ENCODE assay signal across 10 mouse cellular contexts in genomic region chr4:132802171-132802637, GRCm38 (mm10). TPM values are rescaled to one million over a fixed set of nuclear protein-coding genes. Genes with fewer than 3 reads are reported as not detected.
DNase-seq lines count a peak whose midpoint lies in the region; ATAC-seq and TF ChIP-seq lines count a peak whose summit lies in the region.
"Had no signal": no experiment of that assay in that cellular context is flagged by ENCODE, and none has a peak within 500 bp of the region (broad histone marks: within the 10 kb centered on the region; RNA-seq: fewer than 3 reads in every experiment).

No protein-coding gene starts in this region.

- H3K27ac ChIP-seq in kidney, postnatal 0 days: peak overlapping the region; percentile 54; the same call in 1 of the 2 replicates
- H3K27ac ChIP-seq in lung, embryonic 15.5 days: peak overlapping the region; percentile 57
- peak overlapping the region; percentile 74 for H3K27ac ChIP-seq in thymus, adult 2 months (ENCODE audit: control insufficient read depth, insufficient read depth, low read length)
- H3K27ac ChIP-seq: forebrain, embryonic 12.5 days had no signal

- no peak overlapping the region for H3K4me3 ChIP-seq in kidney, postnatal 0 days (replicated peaks; ENCODE audit: low read depth, low read length)
- no peak overlapping the region for H3K4me3 ChIP-seq in lung, embryonic 15.5 days
- peak overlapping the region; percentile 34 for H3K4me3 ChIP-seq in thymus, adult 2 months (ENCODE audit: control insufficient read depth, insufficient read depth, low read length)
- H3K4me3 ChIP-seq: forebrain, embryonic 12.5 days had no signal

- TF ChIP-seq POLR2A in thymus, adult 2 months (IDR thresholded peaks at IDR 0.05; ENCODE audit: control insufficient read depth, extremely low read depth, insufficient read depth, low read length, poor library complexity): no peak

- no peaks in the 10 kb centered on the region for H3K9me3 ChIP-seq in kidney, postnatal 0 days (replicated peaks; ENCODE audit: low read length)
- H3K9me3 ChIP-seq in lung, embryonic 15.5 days: no peaks in the 10 kb centered on the region
- H3K9me3 ChIP-seq: forebrain, embryonic 12.5 days had no signal

- peak; percentile 21 for DNase-seq in kidney, postnatal 0 days (ENCODE audit: low spot score)
- DNase-seq in kidney, postnatal 14 days: no peak
- peak; percentile 43 for DNase-seq in thymus, adult 2 months
- no peak for DNase-seq in cerebellum, postnatal 36 days

- H3K9ac ChIP-seq in kidney, postnatal 0 days (ENCODE audit: low read depth, low read length): no peak overlapping the region
- H3K9ac ChIP-seq in lung, embryonic 15.5 days: no peak overlapping the region
- H3K9ac ChIP-seq: forebrain, embryonic 12.5 days had no signal

- H3K27me3 ChIP-seq in kidney, postnatal 0 days (ENCODE audit: insufficient read depth, low read length): no peaks in the 10 kb centered on the region
- no peaks in the 10 kb centered on the region for H3K27me3 ChIP-seq in lung, embryonic 15.5 days
- H3K27me3 ChIP-seq in thymus, adult 2 months (ENCODE audit: control insufficient read depth, insufficient read depth, low read length): no peaks in the 10 kb centered on the region
- H3K27me3 ChIP-seq: forebrain, embryonic 12.5 days; Patski had no signal

- no peaks in the 10 kb centered on the region for H3K4me1 ChIP-seq in kidney, postnatal 0 days (replicated peaks; ENCODE audit: insufficient read depth, low read length)
- H3K4me1 ChIP-seq in lung, embryonic 15.5 days: 0 out of 2 replicates have a peak, but pooled peaks cover 2% of the 10 kb centered on the region
- H3K4me1 ChIP-seq in thymus, adult 2 months (replicated peaks; ENCODE audit: control insufficient read depth, insufficient read depth, low read length): peaks cover 13% of the 10 kb centered on the region
- H3K4me1 ChIP-seq: forebrain, embryonic 12.5 days had no signal

- ATAC-seq in kidney, postnatal 0 days (replicated peaks; ENCODE audit: low FRiP score, low read depth): no peak
- ATAC-seq in granulocyte monocyte progenitor cell, adult 5-6 weeks (replicated peaks; ENCODE audit: poor library complexity, severe bottlenecking): peak; percentile 54
- no peak for ATAC-seq in lung, embryonic 15.5 days (ENCODE audit: borderline replicate concordance, extremely low read depth, low FRiP score, low TSS enrichment)
- ATAC-seq in frontal cortex, adult (ENCODE audit: low TSS enrichment): no peak
- ATAC-seq in cerebellum, adult (ENCODE audit: insufficient number of reproducible peaks, low FRiP score, low TSS enrichment): no peak
- ATAC-seq: Patski had no signal

- H3K36me3 ChIP-seq in kidney, postnatal 0 days (ENCODE audit: insufficient read depth, low read length): no peaks in the 10 kb centered on the region
- H3K36me3 ChIP-seq in lung, embryonic 15.5 days: no peaks in the 10 kb centered on the region
- H3K36me3 ChIP-seq in thymus, adult 2 months (ENCODE audit: control insufficient read depth, insufficient read depth, low read length): no peaks in the 10 kb centered on the region
- H3K36me3 ChIP-seq: forebrain, embryonic 12.5 days had no signal

- 68% methylated on average over 16 of the region's 16 CpGs for WGBS in kidney, postnatal 0 days
- WGBS in lung, embryonic 15.5 days: 48% methylated on average over 16 of the region's 16 CpGs
- WGBS in thymus, adult 2 months: 14% methylated on average over 16 of the region's 16 CpGs

- TF ChIP-seq CTCF in kidney, postnatal 0 days (IDR thresholded peaks at IDR 0.05; ENCODE audit: low read depth): no peak
- TF ChIP-seq CTCF in thymus, adult 2 months (IDR thresholded peaks at IDR 0.05; ENCODE audit: borderline replicate concordance, control insufficient read depth, extremely low read depth, insufficient read depth, low read length, poor library complexity): 0 out of 2 replicates have a peak, but pooled peaks have one; percentile 28

- H3K4me2 ChIP-seq in kidney, postnatal 0 days (ENCODE audit: low read length): no peak overlapping the region
- H3K4me2 ChIP-seq in lung, embryonic 15.5 days: peak overlapping the region; percentile 25; the same call in 1 of the 2 replicates
- H3K4me2 ChIP-seq: forebrain, embryonic 12.5 days had no signal

RNA-seq across cellular contexts. Expression of gene Themis2, which starts 6.0 kb away (rescaled TPM):
- 1.0 TPM in 2 replicates for polyA plus RNA-seq in kidney, postnatal 0 days (2015; fragmentation: Nextera tagmentation; extraction: Ambion mirVana)
- total RNA-seq in granulocyte monocyte progenitor cell, adult 5-6 weeks (2014; fragmentation: Nextera tagmentation): 43.6 and 56.7 TPM in 2 replicates
- 18.4 and 18.7 TPM in 2 replicates for total RNA-seq in granulocyte monocyte progenitor cell, adult 5-6 weeks (2017)
- 0.89 and 0.96 TPM in 2 replicates for polyA plus RNA-seq in lung, embryonic 15.5 days (2015; fragmentation: Nextera tagmentation; extraction: Ambion mirVana)
- polyA plus RNA-seq in thymus, adult 2 months (2012; rRNA removed): 9.9 and 11.4 TPM in 2 replicates
- polyA plus RNA-seq: Patski had no signal

RNA-seq across cellular contexts. Expression of gene Rpa2, which starts 34.1 kb away (rescaled TPM):
- polyA plus RNA-seq in kidney, postnatal 0 days (2015; fragmentation: Nextera tagmentation; extraction: Ambion mirVana): 60.0 and 65.7 TPM in 2 replicates
- 87.0 and 114 TPM in 2 replicates for total RNA-seq in granulocyte monocyte progenitor cell, adult 5-6 weeks (2014; fragmentation: Nextera tagmentation)
- total RNA-seq in granulocyte monocyte progenitor cell, adult 5-6 weeks (2017): 66.8 and 69.9 TPM in 2 replicates
- 111 TPM in 2 replicates for polyA plus RNA-seq in lung, embryonic 15.5 days (2015; fragmentation: Nextera tagmentation; extraction: Ambion mirVana)
- 52.5 and 61.4 TPM in 2 replicates for polyA plus RNA-seq in thymus, adult 2 months (2012; rRNA removed)

RNA-seq across cellular contexts. Expression of gene Ppp1r8, which starts 40.8 kb away (rescaled TPM):
- 37.5 and 37.8 TPM in 2 replicates for polyA plus RNA-seq in kidney, postnatal 0 days (2015; fragmentation: Nextera tagmentation; extraction: Ambion mirVana)
- 59.6 and 70.9 TPM in 2 replicates for total RNA-seq in granulocyte monocyte progenitor cell, adult 5-6 weeks (2014; fragmentation: Nextera tagmentation)
- total RNA-seq in granulocyte monocyte progenitor cell, adult 5-6 weeks (2017): 67.6 and 85.2 TPM in 2 replicates
- polyA plus RNA-seq in lung, embryonic 15.5 days (2015; fragmentation: Nextera tagmentation; extraction: Ambion mirVana): 52.9 and 54.5 TPM in 2 replicates
- polyA plus RNA-seq in thymus, adult 2 months (2012; rRNA removed): 65.9 and 74.4 TPM in 2 replicates

RNA-seq across cellular contexts. Expression of gene Smpdl3b, which starts 45.2 kb away (rescaled TPM):
- 9.0 and 9.5 TPM in 2 replicates for polyA plus RNA-seq in kidney, postnatal 0 days (2015; fragmentation: Nextera tagmentation; extraction: Ambion mirVana)
- 0.47 TPM in 1 of 2 replicates, not detected in the other for total RNA-seq in granulocyte monocyte progenitor cell, adult 5-6 weeks (2014; fragmentation: Nextera tagmentation)
- total RNA-seq in granulocyte monocyte progenitor cell, adult 5-6 weeks (2017): 1.7 TPM in 1 of 2 replicates, not detected in the other
- polyA plus RNA-seq in lung, embryonic 15.5 days (2015; fragmentation: Nextera tagmentation; extraction: Ambion mirVana): 6.4 and 6.7 TPM in 2 replicates
- 1.5 and 2.3 TPM in 2 replicates for polyA plus RNA-seq in thymus, adult 2 months (2012; rRNA removed)

Comparison
In these comparisons a context has a peak if more than half of its experiments do, and no peak if none do; other contexts are left out.
1. DNase-seq: peak in kidney, postnatal 0 days (single experiment) and thymus, adult 2 months (single experiment); none in kidney, postnatal 14 days (single experiment) and cerebellum, postnatal 36 days (0 of 2).
2. Peak in every context shown above with its lines, with median percentiles within 50 percentile points of each other: H3K27ac ChIP-seq.